Mouse (Mus musculus) thymus, postnatal 14 days (tissue): ENCODE results near the gene Selplg.
"Not testable (repeated sequence)": the region's sequence is repeated elsewhere in the genome, so short reads cannot be mapped to it uniquely, and the experiment has no call there.

Source experiments
- DNase-seq: peaks from one replicate; pipeline ENCODE4 v3.0.0; 2021

Selplg gene

GRCm38 (mm10) chr5:113789075-113789788 lies 43.2 kb downstream of the Selplg start:
- DNase-seq = no peak

GRCm38 (mm10) chr5:113788645-113789044 lies 43.8 kb downstream of the Selplg start:
- no peak for DNase-seq

- peak; percentile 51 for DNase-seq
Observed at GRCm38 (mm10) chr5:113786985-113787384, 45.5 kb downstream of the Selplg start.

GRCm38 (mm10) chr5:113784104-113784503 lies 48.3 kb downstream of the Selplg start:
- not testable (repeated sequence) for DNase-seq

- no peak for DNase-seq
Observed at GRCm38 (mm10) chr5:113783581-113784001, 48.9 kb downstream of the Selplg start.

GRCm38 (mm10) chr5:113782624-113783023 lies 49.8 kb downstream of the Selplg start:
- DNase-seq = no peak

- DNase-seq = no peak
Observed at GRCm38 (mm10) chr5:113781875-113782274, 50.6 kb downstream of the Selplg start.

GRCm38 (mm10) chr5:113781254-113781653 lies 51.2 kb downstream of the Selplg start:
- DNase-seq = no peak

- no peak for DNase-seq
Observed at GRCm38 (mm10) chr5:113780763-113781162, 51.7 kb downstream of the Selplg start.

- no peak for DNase-seq
Observed at GRCm38 (mm10) chr5:113780082-113780752, 52.2 kb downstream of the Selplg start.

GRCm38 (mm10) chr5:113779569-113779968 lies 52.9 kb downstream of the Selplg start:
- no peak for DNase-seq

- DNase-seq = peak; percentile 36
Observed at GRCm38 (mm10) chr5:113777728-113778127, 54.7 kb downstream of the Selplg start.

GRCm38 (mm10) chr5:113776896-113777226 lies 55.6 kb downstream of the Selplg start:
- DNase-seq = no peak

- DNase-seq = no peak
Observed at GRCm38 (mm10) chr5:113776128-113776895, 56.1 kb downstream of the Selplg start.

GRCm38 (mm10) chr5:113775585-113775984 lies 56.9 kb downstream of the Selplg start:
- no peak for DNase-seq

GRCm38 (mm10) chr5:113773664-113774063 lies 58.8 kb downstream of the Selplg start:
- DNase-seq = peak; percentile 94

- DNase-seq = no peak
Observed at GRCm38 (mm10) chr5:113772905-113773519, 59.4 kb downstream of the Selplg start.

GRCm38 (mm10) chr5:113772450-113772895 lies 60.0 kb downstream of the Selplg start, which contains the start of the genes Sart3 and Iscu:
Gene Sart3, minus strand, starts transcription at chr5:113772510.
Gene Iscu, plus strand, starts transcription at chr5:113772748.
- peak; percentile 97 for DNase-seq

GRCm38 (mm10) chr5:113771213-113772162 lies 61.0 kb downstream of the Selplg start:
- peak; percentile 84 for DNase-seq

- DNase-seq = no peak
Observed at GRCm38 (mm10) chr5:113768806-113769205, 63.6 kb downstream of the Selplg start.
